Mouse (Mus musculus) hindbrain, embryonic 13.5 days (tissue): ENCODE data around the gene Camk1d. TPM values are rescaled to one million over a fixed set of nuclear protein-coding genes. Genes with fewer than 3 reads are reported as not detected.

Source experiments
- ATAC-seq: fragments of 200-750 bp; cut with Nextera tagmentation; 2 replicates; pipeline ENCODE4 v1.8.0; 2017; ENCODE audit warnings: moderate TSS enrichment; ENCODE audit not compliant: low FRiP score
- H3K27ac ChIP-seq: fragments of 300-500 bp; sonication (generic); 2 replicates; pipeline ENCODE4 v1.5.1; 2015; ENCODE audit warnings: inconsistent platforms, mild to moderate bottlenecking, moderate library complexity
- H3K27me3 ChIP-seq: fragments of 300-500 bp; sonication (generic); 2 replicates; pipeline ENCODE4 v1.6.1; 2015; ENCODE audit warnings: mild to moderate bottlenecking, inconsistent platforms
- H3K36me3 ChIP-seq: fragments of 300-500 bp; sonication (generic); 2 replicates; pipeline ENCODE4 v1.6.1; 2015; ENCODE audit warnings: mild to moderate bottlenecking, inconsistent platforms
- H3K4me1 ChIP-seq: fragments of 300-500 bp; sonication (generic); replicated peaks from 2 replicates; pipeline ENCODE4 v1.6.1; 2015; ENCODE audit warnings: inconsistent platforms
- H3K4me2 ChIP-seq: fragments of 300-500 bp; sonication (generic); 2 replicates; pipeline ENCODE4 v1.6.1; 2015; ENCODE audit warnings: inconsistent platforms, mild to moderate bottlenecking, moderate library complexity
- H3K4me3 ChIP-seq: fragments of 300-500 bp; sonication (generic); 2 replicates; pipeline ENCODE4 v1.5.1; 2015; ENCODE audit warnings: mild to moderate bottlenecking, inconsistent platforms
- H3K9ac ChIP-seq: fragments of 300-500 bp; sonication (generic); 2 replicates; pipeline ENCODE4 v1.6.1; 2015; ENCODE audit warnings: mild to moderate bottlenecking, inconsistent platforms
- H3K9me3 ChIP-seq: fragments of 300-500 bp; sonication (generic); 2 replicates; pipeline ENCODE4 v1.6.1; 2016; ENCODE audit warnings: inconsistent platforms
- WGBS: fragments of 180-500 bp; shearing (Covaris S2); methylation state at CpG from one replicate; pipeline ENCODE4 v1.1.7; 2015; 5-methylcytosine and 5-hydroxymethylcytosine counted together
- polyA plus RNA-seq: library from polyadenylated mRNA; unstranded; fragments of >200 nt; fragmentation: Nextera tagmentation; extraction: Ambion mirVana; gene quantifications from 2 replicates; pipeline ENCODE4 v1.2.1, GENCODE M21; 2015

Camk1d gene
- polyA plus RNA-seq, 1 experiment from 2014 or later: 3.5 TPM

DNA sequence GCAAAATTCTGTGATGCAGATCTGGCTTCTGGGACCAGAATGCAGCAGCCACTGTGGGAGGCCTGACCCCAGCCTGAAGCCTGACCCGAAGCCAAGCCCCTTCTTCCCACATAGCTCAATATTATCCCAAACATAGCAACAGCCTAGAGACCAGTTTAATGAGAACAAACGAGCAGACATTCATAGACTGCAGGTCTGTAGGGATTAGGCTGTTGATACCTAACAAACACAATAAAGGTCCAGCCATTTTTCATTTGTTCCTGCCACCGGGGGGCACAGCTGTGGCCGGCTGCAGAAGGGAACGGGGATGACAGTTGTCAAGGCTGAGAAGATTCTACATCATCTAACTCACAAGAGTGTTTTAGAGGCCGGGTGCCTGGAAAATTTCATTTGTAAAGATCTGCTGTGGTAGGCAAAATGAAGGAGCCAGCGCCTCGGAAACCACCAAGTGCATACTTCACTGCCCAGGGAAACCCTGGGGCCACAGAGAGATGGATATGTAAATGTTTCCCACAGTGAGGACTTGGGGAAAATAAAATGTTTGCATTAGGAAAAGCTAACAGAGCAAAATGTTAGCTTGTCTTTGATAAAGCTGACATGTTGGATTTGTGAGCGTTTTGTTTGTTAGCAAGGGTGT is 399.7 kb downstream of the Camk1d start:
- Histone ChIP-seq H3K36me3 (no peaks in the 10 kb centered on the region; the same call in 1 of the 2 replicates), H3K4me2 (no peak overlapping the region), H3K4me3 (no peak overlapping the region), H3K27ac (peak overlapping the region; percentile 78), H3K4me1 (peaks cover 16% of the 10 kb centered on the region), H3K9me3 (no peaks in the 10 kb centered on the region), H3K27me3 (peaks cover 24% of the 10 kb centered on the region; the same call in 1 of the 2 replicates), H3K9ac (no peak overlapping the region)
- WGBS: 10% methylated on average over 9 of the region's 9 CpGs
- peak; percentile 87 for ATAC-seq

DNA sequence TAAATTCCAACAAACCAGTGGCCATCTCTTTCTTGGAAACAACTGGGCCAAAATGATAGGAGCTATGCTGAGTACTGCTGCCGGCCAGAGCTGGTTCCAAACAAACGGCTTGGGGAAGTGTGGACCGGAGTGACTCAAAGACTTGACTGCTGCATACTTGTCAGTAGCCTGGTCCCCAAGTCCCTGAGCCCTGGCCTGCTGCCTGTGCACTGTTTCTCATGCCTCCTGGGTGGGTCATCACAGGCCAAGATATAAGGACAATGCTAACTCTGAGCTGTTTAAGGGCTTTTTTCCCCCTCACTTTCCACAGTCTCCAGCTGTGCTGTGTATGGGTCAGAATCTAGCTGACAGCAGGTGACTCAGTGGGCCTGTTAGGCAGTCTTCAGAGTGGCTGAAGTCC is 409.2 kb downstream of the Camk1d start:
- Histone ChIP-seq H3K27ac (no peak overlapping the region), H3K4me1 (no peaks in the 10 kb centered on the region), H3K9me3 (no peaks in the 10 kb centered on the region), H3K27me3 (no peaks in the 10 kb centered on the region), H3K4me3 (no peak overlapping the region), H3K4me2 (no peak overlapping the region), H3K36me3 (no peaks in the 10 kb centered on the region), H3K9ac (no peak overlapping the region)
- WGBS: 82% methylated on average over 3 of the region's 3 CpGs
- no peak for ATAC-seq

DNA sequence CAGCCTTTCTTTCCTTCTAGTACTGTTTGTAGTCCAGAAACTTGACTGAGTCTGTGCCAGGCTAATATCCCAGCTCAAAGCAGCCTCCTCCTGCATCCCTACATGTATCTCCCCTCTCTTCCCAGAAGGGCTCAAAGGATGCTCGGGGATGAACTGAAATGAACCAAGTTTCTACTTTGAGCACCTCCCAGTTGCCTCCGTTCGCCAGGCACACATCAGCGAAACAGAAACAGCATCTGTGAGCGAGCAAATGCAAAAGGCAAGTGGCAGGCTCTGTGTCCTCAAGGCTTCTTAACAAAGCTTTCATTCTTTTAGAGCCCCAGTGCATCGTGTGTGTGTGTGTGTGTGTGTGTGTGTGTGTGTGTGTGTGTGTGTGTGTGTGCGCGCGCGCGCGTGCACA is 409.9 kb downstream of the Camk1d start:
- no peak overlapping the region for H3K9ac ChIP-seq
- H3K27me3 ChIP-seq: no peaks in the 10 kb centered on the region
- no peaks in the 10 kb centered on the region for H3K9me3 ChIP-seq
- H3K4me1 ChIP-seq: no peaks in the 10 kb centered on the region
- H3K4me3 ChIP-seq: no peak overlapping the region
- no peak overlapping the region for H3K4me2 ChIP-seq
- ATAC-seq: no peak
- WGBS: 80% methylated on average over 12 of the region's 12 CpGs
- H3K36me3 ChIP-seq: no peaks in the 10 kb centered on the region
- H3K27ac ChIP-seq: no peak overlapping the region

DNA sequence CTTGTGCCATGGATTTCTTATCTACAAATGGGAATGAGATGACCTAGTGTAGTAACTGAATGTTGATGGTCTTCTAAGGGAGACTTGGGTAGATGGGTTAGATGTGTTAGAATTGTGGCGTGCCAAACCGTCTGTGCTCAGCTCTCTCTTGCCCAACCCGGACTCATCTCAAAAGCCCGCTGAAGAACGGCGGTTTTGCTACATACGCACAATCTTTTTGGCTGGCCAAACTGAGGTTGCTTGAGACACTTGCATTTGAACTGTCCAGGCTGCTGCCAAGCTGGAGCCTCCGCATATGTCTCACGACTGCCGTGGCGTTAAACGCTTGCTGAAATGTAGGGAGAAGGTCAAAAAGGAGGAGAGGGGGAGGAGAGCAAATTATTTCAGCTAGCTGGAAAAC is 413.0 kb downstream of the Camk1d start:
- 92% methylated on average over 12 of the region's 12 CpGs for WGBS
- no peak overlapping the region for H3K4me3 ChIP-seq
- no peaks in the 10 kb centered on the region for H3K9me3 ChIP-seq
- H3K4me1 ChIP-seq: no peaks in the 10 kb centered on the region
- H3K27ac ChIP-seq: no peak overlapping the region
- no peaks in the 10 kb centered on the region for H3K27me3 ChIP-seq
- H3K4me2 ChIP-seq: no peak overlapping the region
- peaks cover 4% of the 10 kb centered on the region; the same call in 1 of the 2 replicates for H3K36me3 ChIP-seq
- no peak for ATAC-seq
- H3K9ac ChIP-seq: no peak overlapping the region

DNA sequence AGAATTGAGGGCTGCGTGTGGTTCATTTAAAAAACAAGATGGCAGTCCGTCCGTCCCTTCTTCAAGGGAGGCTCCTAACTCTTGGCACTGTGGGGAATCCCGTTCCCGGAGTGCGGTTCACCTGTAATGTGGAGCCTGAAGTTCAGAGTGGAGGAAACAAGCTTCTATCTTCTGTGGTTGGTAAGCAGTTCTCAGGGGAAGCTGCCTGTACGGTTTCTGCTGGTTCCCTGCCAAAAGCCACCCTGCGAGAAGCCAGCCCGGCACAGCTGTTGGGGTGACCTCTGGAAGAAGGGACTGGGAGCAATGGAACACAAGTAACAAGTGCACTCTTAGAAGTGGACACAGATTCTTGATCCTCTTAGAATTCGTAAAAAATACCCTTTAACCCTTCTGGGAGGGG is 416.2 kb downstream of the Camk1d start:
- ATAC-seq: no peak
- H3K4me1 ChIP-seq: no peaks in the 10 kb centered on the region
- 84% methylated on average over 10 of the region's 10 CpGs for WGBS
- peaks cover 4% of the 10 kb centered on the region; the same call in 1 of the 2 replicates for H3K36me3 ChIP-seq
- H3K4me2 ChIP-seq: no peak overlapping the region
- no peaks in the 10 kb centered on the region for H3K27me3 ChIP-seq
- H3K4me3 ChIP-seq: no peak overlapping the region
- H3K27ac ChIP-seq: no peak overlapping the region
- no peaks in the 10 kb centered on the region for H3K9me3 ChIP-seq
- H3K9ac ChIP-seq: no peak overlapping the region

DNA sequence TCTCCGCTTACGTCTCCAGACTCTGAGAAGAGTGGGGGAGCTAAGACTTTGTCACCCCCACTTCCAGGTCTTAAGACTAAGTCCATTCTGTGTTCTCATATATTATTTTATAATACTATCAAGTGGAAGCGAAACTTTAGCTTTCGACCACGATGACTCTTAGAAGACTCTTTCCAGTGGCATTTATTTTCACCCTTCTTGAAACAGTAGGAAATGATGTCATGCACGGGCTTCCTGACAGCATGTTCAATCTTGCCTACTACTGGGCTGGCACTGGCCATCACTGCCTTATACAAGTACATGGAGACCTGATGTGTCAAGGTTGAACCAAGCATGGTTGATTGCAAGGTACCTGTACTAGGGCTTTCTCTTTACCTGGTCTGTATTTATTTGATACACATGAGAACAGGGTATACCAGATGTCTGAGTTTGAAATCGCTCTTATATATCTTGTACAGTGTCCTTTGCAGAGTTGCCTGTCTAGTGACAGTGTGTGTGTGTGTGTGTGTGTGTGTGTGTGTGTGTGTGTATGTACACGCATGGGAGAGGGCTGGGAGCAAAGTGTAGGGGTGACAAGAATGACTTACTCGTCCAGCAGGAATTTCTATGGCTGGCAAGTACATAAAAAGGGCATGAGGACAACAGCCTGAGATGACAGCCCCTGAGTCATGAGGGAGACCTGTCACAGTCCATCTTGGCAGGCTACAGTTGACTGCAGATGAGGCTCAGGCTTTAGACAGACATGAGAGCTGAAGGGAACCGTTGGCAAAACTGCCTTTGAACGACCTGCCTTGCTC is 417.4 kb downstream of the Camk1d start:
- ATAC-seq: no peak
- no peaks in the 10 kb centered on the region for H3K27me3 ChIP-seq
- H3K4me3 ChIP-seq: no peak overlapping the region
- H3K36me3 ChIP-seq: peaks cover 4% of the 10 kb centered on the region; the same call in 1 of the 2 replicates
- no peak overlapping the region for H3K9ac ChIP-seq
- H3K4me1 ChIP-seq: no peaks in the 10 kb centered on the region
- H3K4me2 ChIP-seq: no peak overlapping the region
- 92% methylated on average over 11 of the region's 11 CpGs for WGBS
- H3K27ac ChIP-seq: no peak overlapping the region
- H3K9me3 ChIP-seq: no peaks in the 10 kb centered on the region

DNA sequence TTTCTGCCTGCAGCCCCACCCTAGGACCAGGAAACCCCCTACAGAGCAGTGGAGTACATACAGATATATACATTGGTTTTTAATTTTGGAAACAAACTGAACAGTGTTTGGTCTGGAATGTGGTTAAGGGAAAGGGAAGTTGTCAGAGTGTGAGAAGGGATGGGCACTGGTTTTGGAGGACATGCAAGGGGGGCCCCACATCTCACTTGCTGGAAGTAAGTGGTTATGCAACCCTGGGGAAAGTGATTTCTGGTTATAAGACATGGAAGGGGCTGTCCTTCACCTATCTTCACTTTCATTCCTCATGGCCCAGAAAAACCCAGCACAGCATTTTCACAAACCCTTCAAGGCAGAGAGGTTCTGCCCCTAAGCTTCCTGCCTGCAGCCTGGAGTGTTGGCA is 419.2 kb downstream of the Camk1d start:
- Histone ChIP-seq H3K4me2 (no peak overlapping the region), H3K27ac (no peak overlapping the region), H3K27me3 (no peaks in the 10 kb centered on the region), H3K9me3 (no peaks in the 10 kb centered on the region), H3K4me1 (no peaks in the 10 kb centered on the region), H3K4me3 (no peak overlapping the region), H3K9ac (no peak overlapping the region), H3K36me3 (peaks cover 4% of the 10 kb centered on the region; the same call in 1 of the 2 replicates)
- ATAC-seq: no peak

DNA sequence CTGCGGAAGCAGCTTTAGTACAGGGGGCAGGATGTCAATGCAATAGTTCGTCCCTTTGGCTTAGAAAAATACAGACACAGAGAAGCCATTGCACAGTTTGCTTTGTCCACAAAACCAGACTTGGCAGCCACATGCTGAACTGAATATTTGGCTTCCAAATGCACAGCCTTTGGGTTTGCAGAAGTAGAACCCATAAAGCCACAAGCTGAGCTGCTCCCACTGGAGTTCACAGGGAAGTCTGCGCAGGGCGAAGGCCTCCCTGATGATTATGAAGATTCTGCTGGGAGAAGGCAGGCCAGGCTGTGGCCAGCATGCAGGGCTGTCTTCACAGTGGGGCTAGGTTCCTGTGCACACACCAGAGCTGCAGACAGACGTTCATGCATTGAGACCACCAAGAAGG is 419.9 kb downstream of the Camk1d start:
- no peak overlapping the region for H3K27ac ChIP-seq
- no peak overlapping the region for H3K9ac ChIP-seq
- H3K36me3 ChIP-seq: peaks cover 4% of the 10 kb centered on the region; the same call in 1 of the 2 replicates
- H3K9me3 ChIP-seq: no peaks in the 10 kb centered on the region
- H3K4me1 ChIP-seq: no peaks in the 10 kb centered on the region
- 74% methylated on average over 5 of the region's 5 CpGs for WGBS
- H3K4me2 ChIP-seq: no peak overlapping the region
- no peaks in the 10 kb centered on the region for H3K27me3 ChIP-seq
- no peak overlapping the region for H3K4me3 ChIP-seq
- no peak for ATAC-seq

DNA sequence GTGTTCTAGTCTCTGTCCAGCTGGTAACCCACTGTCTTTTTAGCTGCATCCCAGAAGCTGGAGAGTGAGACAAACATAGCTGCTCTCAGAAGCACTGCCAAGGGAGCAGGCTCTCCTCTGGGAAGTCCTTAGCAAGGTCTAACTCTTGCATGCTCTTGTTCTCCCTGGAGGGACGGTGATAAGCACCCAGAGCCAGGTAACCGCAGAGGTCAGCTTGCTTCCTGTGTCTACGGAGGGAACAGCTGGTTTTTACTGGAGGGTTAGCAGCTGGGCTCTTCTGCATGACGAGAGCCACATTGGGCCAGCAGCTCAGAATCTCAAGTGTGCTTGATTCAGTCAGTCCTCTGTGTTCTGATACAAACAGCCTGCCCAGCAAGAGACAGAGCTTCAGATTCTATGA is 425.7 kb downstream of the Camk1d start:
- Histone ChIP-seq H3K9ac (no peak overlapping the region), H3K27ac (no peak overlapping the region), H3K4me1 (no peaks in the 10 kb centered on the region), H3K9me3 (no peaks in the 10 kb centered on the region), H3K36me3 (no peaks in the 10 kb centered on the region), H3K4me3 (no peak overlapping the region), H3K4me2 (no peak overlapping the region), H3K27me3 (no peaks in the 10 kb centered on the region)
- WGBS: 80% methylated on average over 4 of the region's 4 CpGs
- ATAC-seq: no peak

DNA sequence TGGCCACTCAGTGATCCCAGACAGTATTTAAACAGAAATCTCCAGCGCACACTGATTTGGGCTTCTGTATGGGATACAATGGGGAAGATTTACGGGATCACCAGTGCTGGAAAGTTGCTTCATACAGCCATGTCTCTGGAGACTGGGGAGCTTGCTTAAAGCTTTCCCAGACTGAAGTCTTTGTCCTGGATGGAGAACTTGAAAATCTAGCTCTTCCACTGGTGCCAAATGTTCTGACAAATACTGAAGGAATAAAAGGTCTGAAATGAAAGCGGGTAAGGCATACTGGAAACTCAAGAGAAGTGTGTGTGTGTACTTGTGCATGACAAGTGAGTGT is 427.3 kb downstream of the Camk1d start:
- Histone ChIP-seq H3K9ac (no peak overlapping the region), H3K4me3 (no peak overlapping the region), H3K4me2 (no peak overlapping the region), H3K9me3 (no peaks in the 10 kb centered on the region), H3K27ac (no peak overlapping the region), H3K36me3 (no peaks in the 10 kb centered on the region), H3K27me3 (no peaks in the 10 kb centered on the region), H3K4me1 (no peaks in the 10 kb centered on the region)
- no peak for ATAC-seq
- WGBS: 93% methylated on average over 3 of the region's 3 CpGs

DNA sequence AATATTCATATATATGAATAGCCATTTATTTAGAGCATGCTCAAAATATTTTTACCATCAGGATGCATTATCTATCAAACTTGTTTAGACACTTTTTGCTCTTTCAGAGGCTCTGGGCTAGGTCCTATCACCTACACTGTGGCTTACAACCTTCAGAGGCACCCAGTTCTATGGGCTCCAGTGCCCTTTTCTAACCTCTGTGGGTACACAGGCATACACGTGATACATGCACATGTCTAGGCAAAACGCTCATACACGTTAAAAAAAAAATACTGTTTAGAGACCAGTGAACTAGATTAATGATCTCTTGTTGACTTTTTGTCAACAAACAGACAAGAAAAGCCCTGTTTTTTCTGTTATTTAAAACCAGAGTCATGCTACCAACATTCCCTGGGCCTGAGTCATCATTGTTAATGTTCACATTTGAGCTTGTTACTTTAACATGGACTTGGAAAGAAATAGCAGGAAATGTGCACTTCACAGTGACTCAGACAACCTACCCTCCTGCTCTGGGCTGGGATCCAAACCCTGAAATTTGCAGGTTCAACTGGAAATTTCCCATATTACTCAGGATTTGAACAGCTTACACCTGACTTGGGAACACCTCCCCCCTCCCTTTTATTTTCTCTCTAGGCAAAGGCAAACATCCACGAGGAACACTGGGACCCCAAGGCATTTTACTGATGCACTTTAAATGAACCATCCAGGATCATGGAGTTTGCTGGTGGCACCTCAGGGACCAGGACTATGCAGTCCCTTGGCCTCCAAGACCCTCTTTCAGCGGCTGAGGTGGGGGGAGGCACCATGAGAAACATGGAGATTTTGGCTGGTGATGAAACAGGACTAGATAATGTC is 427.9 kb downstream of the Camk1d start:
- Histone ChIP-seq H3K9me3 (no peaks in the 10 kb centered on the region), H3K4me2 (no peak overlapping the region), H3K27ac (no peak overlapping the region), H3K27me3 (no peaks in the 10 kb centered on the region), H3K36me3 (no peaks in the 10 kb centered on the region), H3K4me1 (no peaks in the 10 kb centered on the region), H3K9ac (no peak overlapping the region), H3K4me3 (no peak overlapping the region)
- ATAC-seq: no peak
- 83% methylated on average over 5 of the region's 5 CpGs for WGBS

DNA sequence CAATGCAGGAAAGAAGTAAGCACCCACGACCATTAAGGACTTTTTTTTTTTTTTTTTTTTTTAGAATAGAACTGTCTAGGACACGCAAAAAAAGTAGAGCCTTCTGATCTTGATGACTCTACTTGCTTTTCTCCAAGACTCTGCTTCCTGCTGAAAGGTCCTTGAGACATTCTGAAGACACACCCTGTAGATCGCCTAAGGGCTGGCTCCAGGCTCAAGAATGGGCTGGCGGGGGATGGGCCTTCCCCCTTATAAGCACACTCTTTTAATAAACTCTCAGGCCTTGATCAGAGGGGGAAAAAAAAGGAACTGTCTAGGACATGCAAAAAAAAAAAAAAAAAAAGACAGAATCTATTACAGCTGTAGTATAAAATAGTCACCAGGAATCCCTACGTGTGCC is 430.0 kb downstream of the Camk1d start:
- Histone ChIP-seq H3K27ac (no peak overlapping the region), H3K4me3 (no peak overlapping the region), H3K4me2 (no peak overlapping the region), H3K9me3 (no peaks in the 10 kb centered on the region), H3K27me3 (no peaks in the 10 kb centered on the region), H3K4me1 (no peaks in the 10 kb centered on the region), H3K9ac (no peak overlapping the region), H3K36me3 (no peaks in the 10 kb centered on the region)
- WGBS: 88% methylated on average over 5 of the region's 5 CpGs
- no peak for ATAC-seq
